Mouse (Mus musculus) liver, adult (tissue): Measurements from ENCODE around the gene Npepps.
A peak's percentile ranks its signal among the peaks of the same experiment; 100 is the strongest.

Experiments
- GATA4 ChIP-seq: IDR thresholded peaks from 2 replicates; pipeline ENCODE4 v1.6.1; 2014; ENCODE audit warnings: mild to moderate bottlenecking, low read length; ENCODE audit not compliant: insufficient replicate concordance

Gene Npepps

DNA sequence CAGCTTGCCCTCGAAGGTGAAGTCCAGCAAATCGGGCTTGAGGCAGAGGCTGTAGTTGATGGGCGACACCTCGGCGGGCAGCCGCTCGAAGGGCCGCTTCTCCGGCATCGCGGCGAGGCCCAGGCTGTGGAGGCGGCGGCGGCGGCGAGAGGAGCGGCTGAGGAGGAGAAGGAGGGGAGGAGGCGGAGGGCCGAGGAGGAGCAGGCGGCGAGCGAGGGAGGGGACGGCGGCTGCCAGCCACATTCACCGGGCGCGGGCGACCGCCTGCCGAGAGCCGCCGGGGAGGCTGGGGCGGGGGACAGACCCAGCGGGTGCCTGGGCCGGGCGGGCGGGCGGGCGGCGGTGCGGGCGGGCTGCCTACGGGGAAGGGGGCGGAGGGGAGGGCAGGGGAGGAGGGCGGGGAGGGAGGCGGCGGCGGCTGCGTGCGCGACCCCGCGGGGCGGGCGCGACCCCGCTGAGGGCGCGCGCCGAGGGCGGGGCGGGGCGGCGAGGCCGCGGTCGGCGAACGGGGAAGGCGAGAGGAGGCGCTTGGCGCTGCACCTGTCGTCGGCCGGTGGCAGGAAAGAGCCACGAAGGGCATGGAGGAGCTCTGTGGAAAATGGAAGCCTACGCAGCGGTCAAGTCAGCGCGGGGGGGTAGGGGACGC is at the start of gene Npepps:
Gene Npepps, minus strand, starts transcription at position 423 of the 646 bp plus-strand sequence.
- TF ChIP-seq GATA4, result no peak

DNA sequence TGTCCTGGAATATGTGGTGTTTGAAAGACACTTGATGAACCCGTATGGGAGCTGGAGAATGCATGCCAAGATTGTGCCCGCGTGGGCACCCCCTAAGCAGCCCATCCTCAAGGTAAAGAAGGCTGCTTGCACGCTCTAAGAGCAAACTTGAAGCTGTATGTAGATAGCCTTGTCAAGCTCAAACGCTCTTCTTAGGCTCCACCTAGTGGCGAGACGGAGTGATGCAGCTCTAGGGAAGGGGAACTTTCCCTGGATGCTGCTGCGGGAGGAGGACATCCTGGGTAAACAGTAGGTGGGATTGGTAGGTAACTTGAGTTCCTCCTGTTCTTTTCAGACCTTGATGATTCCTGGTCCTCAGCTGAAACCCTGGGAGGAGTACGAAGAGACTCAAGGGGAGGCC is 47.7 kb upstream of the Npepps start:
- no peak for TF ChIP-seq GATA4

DNA sequence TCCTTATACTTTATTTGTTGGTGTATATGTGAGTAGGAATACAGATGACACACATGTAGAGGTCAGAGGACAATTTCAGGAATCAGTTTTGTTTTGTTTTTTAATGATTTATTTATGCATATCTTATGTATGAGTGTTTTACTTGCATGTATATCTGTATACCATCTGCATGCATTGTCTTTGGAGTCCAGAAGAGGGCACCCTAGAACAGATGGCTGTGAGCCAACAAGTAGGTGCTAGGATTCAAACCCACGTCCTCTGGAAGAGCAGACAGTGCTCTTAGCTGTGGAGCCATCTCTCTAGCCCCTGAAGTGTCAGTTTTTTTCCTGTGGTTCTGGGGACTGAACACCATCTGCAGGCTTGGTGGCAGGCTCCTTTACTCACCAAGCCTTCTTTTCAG is 44.8 kb upstream of the Npepps start:
- TF ChIP-seq GATA4, result no peak

DNA sequence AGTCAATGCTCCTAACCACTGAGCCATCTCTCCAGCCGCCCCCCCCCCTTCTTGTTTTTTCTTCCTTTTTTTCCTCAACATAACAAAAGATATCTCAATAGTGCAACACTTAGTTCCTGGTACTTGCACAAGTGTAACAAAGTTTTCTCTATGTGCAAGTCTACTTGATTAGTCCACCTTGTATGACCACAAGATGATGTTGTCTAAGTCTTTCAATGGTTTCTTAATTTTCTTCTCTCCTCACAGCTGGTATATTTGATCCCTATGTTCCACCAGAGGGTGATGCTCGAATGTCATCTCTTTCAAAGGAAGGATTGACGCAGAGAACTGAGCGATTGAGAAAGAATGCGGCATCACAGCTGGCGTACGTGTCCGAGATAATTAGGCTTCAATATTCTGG is 40.8 kb upstream of the Npepps start:
- no peak for TF ChIP-seq GATA4

DNA sequence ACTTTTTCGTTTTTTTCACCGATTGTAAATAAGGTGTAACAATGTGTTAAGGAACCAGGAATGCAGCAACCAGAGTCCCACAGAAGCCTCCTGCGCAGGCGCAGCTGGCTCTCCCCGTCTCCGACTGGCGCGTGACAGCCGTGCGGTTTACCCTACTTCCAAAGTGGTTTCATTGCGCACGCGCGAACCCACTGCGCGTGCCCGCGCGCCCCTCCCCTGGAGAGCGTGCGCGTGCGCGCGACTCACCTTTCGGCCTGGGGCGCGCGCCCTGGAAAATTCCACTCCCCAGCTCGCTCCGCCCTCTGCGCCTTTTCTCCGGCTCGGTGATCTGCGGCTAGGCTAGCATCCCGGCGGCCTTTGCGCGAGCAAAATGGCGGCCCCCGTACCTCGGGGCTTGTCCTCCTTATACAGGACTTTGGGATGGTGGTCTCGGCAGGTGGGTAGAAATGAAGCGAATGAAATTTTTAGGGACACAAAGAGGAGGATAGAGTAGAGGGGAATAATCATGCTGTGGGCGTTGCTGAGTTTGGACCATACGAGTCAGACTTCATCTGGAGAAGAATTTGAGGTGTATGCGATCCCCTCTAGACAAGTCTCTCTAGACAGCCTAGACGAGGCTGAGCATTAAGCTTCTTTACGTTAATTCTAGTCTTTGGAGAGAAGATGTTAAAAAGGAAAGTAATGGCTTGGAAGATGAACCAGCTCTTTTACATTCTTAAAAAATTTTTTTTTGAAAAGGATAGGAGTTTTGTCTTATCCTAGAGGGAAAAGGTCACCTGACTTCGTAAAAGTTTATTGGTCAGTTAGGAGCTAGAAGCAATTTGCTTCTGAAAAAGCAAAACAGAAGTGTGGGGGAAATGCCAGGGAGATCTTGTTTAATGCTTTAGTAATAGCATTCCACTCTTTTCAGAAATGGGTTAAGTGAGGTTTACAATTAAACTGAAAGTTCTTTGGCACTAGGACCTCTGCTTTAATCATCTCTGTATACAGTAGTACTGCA is 35.4 kb upstream of the Npepps start, which contains the start of gene Mrpl45:
Gene Mrpl45, plus strand, starts transcription at position 213 of the 1,000 bp plus-strand sequence.
- TF ChIP-seq GATA4, result peak; percentile 31; the same call in 1 of the 2 replicates

DNA sequence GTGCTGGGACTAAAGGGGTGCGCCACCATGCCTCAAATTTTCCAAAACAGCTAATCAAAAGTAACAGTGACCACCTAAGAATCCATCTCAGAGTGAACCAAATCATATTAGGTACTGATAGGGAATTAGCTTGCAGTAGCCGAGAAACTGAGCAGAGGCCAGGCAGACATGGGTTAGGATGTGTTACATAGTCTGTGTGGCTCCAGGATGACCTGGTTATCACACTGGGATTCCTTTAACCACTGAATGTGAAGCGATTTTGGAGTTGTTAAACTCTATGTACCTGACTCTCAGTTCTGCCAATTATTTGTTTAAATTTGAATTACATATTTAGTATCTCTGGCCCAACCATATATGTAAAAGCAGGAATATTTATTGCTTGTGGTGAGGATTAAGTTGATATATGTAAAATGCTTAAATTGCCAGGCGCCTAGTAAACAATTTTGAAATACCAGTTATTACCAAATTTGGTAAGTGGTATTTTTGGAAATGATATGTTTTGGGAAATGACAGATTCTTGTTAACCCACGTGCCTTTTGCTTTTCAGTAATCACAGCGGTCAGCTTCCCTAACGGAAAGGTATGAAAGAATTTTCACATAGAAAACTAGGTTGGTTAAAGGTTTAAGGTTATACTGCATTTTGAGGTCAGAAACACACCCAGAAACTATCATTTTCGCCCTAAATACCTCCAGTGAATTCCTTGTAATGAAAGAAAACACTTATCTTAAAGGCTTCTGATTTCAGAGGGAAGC is 34.5 kb upstream of the Npepps start:
- no peak for TF ChIP-seq GATA4

DNA sequence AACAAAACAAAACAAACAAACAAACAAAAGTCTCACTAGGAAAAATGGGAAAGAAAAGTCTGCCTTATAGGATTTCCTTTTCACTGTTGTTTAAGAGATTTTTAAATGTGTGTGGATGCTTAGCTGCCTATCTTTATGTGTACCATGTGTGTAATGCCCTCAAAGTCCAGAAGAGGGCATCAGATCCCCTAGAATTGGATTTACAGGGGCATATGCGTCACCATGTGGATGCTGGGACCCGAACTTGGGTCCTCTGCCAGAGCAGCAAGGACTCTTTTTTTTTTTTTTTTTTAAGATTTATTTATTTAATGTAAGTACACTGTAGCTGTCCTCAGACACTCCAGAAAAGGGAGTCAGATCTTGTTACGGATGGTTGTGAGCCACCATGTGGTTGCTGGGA is 33.7 kb upstream of the Npepps start:
- no peak for TF ChIP-seq GATA4

DNA sequence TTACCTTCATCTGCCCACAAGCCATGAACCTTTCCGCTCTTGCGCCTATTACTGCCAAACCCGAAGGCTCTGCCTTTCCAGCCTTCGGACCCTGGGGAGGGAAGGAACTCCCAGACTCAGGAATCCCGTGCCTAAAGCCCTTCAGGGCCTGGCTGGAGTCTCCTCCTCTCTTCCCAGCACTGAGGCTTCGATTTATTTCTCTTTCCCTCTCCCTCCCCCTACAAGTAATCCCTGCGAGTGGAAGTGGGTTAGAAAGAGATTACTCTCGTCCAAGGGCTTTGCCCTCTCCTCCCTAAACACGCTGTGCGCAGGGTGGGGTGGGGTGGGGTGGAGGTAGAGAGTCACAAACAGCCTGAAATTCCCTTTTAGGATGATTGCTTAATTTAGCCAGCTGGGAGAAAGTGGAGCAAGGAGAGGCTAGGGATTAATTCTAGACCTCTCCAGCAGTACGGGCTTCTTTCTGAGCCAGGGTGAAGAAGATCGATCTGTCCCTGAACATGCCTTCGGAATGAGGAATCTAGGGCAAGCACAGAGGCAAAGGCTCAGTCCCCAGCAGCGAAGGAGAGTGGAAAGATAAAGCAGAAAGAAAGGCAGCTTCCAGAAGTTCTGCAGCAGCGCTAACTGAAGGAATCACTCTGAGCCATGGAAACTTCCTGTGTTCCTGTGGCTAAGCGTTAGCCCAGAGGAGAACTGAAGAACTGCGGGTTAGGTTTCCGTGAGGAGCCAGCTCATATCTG is 30.6 kb upstream of the Npepps start:
- no peak for TF ChIP-seq GATA4

DNA sequence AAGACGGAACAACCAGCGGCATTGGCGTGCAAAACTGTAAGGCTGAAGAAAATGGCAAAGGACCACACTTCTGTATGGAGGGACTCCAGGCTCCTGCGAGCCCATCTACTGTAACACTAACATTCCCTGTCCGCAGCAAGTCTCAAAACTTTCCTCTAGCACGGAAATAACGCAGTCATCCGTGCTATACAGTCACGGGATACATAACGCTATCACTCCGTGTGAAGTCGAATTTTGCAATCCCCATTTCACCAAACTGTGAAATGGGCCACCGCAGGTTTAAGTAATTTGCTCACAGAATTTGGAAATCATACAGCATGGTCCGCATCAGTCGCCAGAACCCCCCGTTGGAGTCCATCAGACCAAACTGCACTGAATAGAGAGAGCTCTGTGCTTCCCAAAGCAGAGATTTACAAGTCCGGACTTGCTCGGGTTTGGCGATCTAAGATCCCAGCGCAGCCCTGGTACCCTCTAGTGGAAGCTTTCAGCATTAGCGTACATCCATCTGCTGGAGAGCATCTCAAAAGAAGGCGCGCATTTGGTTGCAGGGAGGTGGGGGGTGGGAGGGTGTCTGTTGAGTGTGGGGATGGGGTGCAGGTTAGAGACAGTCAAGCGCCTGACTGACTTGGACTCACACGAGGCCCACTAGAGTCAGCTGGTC is 29.6 kb upstream of the Npepps start:
- no peak for TF ChIP-seq GATA4

DNA sequence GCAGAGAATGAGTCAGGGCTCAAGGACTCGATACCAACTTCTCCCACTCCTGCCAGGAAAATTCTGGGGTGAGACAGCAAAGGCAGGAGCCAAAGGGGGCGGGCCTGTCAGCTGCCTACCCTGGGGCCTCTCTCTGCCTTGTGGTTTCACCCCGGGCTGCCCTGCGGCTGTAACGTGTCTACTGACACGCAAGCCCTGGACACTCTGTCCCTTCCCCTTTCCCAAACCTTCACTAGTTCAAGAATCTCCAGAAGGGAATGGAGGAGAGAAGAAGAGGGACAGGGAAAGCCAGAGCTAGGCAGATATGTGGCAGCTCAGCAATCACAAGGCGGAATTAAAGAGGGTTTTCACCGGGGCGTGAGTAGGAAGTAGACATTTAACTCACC is 29.0 kb upstream of the Npepps start:
- no peak for TF ChIP-seq GATA4

DNA sequence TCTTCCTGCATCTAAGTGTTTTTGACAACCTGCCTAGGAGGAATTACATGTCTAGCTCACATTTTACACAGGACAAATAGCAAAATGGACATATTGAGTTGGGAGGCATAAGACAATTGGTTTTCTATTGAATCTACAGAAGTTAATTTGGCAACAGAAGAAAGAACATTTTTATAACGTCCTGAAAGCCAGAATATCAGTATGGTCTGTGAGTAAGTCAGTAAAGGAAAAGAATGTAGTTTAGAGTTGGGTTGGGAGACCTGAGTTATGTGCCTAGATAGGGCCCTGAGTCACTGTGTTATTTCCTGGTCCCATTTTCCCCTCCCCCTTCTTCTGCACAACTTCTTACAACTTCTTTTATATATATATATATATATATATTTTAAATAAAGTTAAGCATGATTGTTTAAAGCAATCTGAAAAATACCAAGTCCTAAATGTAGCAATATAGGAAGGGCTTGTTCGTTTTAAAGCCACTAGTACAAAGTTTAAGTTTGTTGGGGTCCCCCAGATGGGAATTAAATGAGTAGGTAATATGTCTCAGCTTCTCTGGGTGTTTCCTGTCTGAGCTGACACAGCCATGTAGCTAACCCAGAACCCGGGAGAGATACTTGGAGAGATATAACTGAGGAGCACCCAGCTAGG is 28.5 kb upstream of the Npepps start:
- no peak for TF ChIP-seq GATA4

DNA sequence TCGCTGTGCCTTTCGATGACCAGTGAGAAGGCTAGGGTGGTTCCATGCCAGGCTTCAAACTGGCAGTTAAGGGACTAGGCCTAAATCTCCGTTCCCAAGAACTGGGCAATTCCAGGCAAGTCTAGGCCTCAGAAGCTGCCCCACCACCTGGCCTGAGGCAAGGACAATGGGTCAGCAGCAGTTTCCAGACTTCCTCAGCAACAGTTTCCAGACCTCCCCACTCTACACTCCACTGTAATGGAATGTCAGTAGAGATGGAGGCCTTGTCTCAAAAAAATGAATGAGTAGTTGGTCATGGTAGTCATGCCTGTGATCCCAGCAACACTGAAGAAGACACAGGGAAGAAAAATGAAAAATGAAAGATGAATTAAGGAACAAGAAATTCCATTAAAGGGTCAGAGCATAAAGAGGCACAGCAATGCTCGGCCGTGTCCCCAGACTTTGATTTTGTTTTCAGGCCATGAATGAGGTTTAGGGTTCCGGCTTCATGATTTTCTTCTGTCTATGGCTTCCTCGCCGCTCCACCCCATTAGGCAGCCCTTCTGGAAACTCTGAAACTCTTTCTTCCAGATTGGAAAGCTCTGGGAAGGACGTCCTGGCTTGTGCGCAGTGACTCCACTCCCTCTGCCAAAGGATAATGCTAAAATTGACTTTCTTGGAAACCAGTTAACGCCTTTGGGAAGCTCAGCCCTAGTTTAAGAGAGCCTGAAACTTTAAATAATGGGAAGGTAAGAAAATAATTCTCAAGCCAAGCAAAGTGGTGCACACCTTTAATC is 27.0 kb upstream of the Npepps start:
- TF ChIP-seq GATA4, result no peak

DNA sequence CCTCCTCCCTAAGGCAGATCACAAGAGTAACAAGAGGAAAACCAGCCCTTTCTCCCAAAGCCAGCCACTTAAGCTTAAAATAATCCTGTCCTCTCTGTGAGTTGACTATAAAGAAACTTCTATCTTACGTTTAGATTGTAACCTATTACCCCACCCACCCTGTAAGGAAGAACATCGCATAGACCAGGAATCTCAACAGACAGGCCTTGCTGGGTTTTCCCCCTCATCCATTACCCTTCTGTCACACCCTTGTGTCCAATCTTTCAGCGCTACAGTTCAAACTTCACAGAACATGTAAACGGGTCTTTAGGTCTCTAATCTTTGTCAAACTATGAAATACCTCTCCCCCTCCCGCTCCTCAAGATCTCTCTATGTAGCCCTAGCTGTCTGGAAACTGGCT is 24.2 kb upstream of the Npepps start:
- TF ChIP-seq GATA4, result no peak
